Mouse (Mus musculus): ENCODE results near the gene Spata13. TPM values are rescaled to one million over a fixed set of nuclear protein-coding genes. Genes with fewer than 3 reads are reported as not detected.

Spata13 gene
- polyA plus RNA-seq, 1 experiment from 2014 or later: 22.4 TPM

DNA sequence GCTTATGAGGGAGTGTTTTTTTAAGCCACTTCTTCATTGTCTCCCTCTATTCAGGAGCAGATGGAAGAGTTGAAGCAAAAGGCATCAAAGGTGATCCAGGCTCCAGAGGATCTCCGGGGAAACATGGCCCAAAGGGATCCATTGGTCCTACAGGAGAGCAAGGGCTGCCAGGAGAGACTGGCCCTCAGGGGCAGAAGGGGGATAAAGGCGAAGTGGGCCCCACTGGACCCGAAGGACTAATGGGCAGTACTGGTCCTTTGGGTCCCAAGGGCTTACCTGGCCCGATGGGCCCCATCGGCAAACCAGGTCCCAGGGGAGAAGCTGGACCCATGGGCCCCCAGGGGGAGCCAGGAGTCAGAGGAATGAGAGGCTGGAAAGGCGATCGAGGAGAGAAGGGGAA, 145.4 kb downstream of the Spata13 start:
- no peaks in the 10 kb centered on the region for H3K27me3 ChIP-seq (replicated peaks)
- H3K36me3 ChIP-seq: no peaks in the 10 kb centered on the region
- ATAC-seq: no peak
- H3K4me2 ChIP-seq (replicated peaks): no peak overlapping the region
- H3K27ac ChIP-seq: no peak overlapping the region
- WGBS: 90% methylated on average over 7 of the region's 7 CpGs
- no peak overlapping the region for H3K9ac ChIP-seq
- H3K4me3 ChIP-seq (replicated peaks): no peak overlapping the region
- no peaks in the 10 kb centered on the region for H3K9me3 ChIP-seq
- H3K4me1 ChIP-seq (replicated peaks): no peaks in the 10 kb centered on the region

DNA sequence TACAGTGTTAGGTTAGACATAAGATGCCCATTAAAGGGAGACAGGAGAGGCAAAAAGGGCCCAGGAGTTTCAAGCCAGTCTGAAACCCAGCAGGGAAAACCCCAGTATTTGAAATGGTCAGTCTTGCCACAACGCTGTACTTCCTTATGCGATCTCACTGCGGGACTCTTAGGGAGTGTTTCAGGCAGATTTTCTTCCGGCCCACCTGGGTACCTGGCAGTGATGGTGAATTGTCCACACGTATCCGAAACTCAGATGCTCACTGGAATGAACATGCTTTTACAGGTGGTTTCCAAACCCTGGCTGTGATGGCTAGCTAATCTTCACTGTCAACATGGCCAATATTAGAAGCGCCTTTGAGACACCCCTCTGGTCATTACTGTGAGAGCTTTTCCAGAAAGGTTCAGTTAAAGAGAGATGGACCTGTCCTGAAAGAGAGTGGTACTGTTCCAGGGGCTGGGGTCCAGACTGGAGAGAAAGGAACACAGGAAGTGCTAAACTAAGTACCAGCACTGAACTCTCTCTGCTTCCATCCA, 148.4 kb downstream of the Spata13 start:
- 35% methylated on average over 7 of the region's 7 CpGs for WGBS
- no peaks in the 10 kb centered on the region for H3K36me3 ChIP-seq
- no peak overlapping the region for H3K4me3 ChIP-seq (replicated peaks)
- no peak overlapping the region for H3K9ac ChIP-seq
- H3K9me3 ChIP-seq: no peaks in the 10 kb centered on the region
- ATAC-seq: no peak
- no peak overlapping the region for H3K27ac ChIP-seq
- H3K4me1 ChIP-seq (replicated peaks): no peaks in the 10 kb centered on the region
- no peak overlapping the region for H3K4me2 ChIP-seq (replicated peaks)
- no peaks in the 10 kb centered on the region for H3K27me3 ChIP-seq (replicated peaks)

DNA sequence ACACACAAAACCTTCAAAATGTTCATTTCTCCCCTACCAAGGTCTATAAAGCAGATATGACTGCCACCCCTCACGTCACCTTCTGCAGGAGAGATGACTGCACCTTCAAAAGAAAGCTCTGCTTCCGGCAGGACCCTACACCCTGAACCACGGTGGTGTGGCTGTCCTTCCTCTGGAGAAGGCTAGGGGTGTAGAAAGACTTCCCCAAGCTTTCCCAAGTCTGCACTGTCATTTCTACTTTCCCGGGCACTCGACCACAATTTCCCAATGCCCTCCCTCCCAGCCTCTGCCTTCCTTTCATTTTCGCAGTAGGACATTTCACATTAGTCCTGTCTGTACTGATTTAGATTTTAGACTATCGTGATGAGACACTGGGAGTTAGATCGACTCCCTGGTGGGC, 149.4 kb downstream of the Spata13 start:
- Histone ChIP-seq H3K27me3 (replicated peaks) (no peaks in the 10 kb centered on the region), H3K9me3 (no peaks in the 10 kb centered on the region), H3K4me1 (replicated peaks) (no peaks in the 10 kb centered on the region), H3K4me2 (replicated peaks) (no peak overlapping the region), H3K36me3 (no peaks in the 10 kb centered on the region), H3K4me3 (replicated peaks) (no peak overlapping the region), H3K9ac (no peak overlapping the region), H3K27ac (no peak overlapping the region)
- WGBS: 47% methylated on average over 8 of the region's 8 CpGs
- no peak for ATAC-seq

DNA sequence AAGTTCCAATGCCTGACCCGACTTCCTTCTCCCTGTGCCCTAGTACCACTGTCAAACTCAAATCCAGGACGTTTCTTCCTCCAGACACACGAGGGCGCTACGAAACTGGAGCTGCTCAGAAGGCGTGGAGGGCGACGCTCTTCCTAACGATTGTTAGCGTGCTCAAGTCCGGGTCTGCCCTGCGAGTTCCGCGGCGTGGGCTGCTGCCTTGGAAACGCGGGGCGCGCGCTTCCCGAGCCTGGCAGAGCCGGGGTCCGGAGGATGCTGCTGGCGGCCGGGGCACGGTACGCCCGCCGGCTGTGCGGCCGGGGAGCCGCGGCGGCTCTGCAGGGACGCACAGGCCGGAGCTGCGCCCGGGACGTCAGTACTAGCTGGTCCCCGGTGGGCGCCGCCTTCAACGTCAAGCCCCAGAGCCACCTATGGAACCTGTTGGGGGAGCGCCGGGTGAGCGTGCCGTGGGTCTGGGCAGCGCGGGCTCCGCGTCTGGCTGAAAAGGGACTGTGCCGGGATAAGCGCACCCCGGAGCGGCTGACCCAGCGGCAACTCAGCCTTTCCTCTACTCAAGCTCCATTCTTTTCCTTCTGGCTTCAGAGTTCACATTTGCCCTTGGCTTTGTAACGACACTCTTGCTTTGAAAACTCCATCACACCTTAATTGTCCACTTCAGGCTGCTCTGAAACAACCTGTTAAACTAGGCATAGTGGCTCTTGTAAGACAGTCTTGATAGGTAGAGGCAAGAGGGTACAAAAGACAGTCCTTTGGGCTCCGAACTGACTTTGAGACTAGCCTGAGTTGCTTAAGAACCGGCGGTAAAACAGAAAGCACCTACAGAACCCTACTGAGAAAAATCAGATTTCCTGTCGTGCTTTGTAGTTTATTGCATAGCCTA, 150.9 kb downstream of the Spata13 start, which contains the start of gene Mipep:
TSS of gene Mipep (plus strand) at position 147 of the 889 bp plus-strand sequence.
- H3K27me3 ChIP-seq (replicated peaks): no peaks in the 10 kb centered on the region
- H3K4me3 ChIP-seq (replicated peaks): peak within 1 kb of the TSS; percentile 90
- no peaks in the 10 kb centered on the region for H3K4me1 ChIP-seq (replicated peaks)
- peak; percentile 96 for ATAC-seq
- H3K4me2 ChIP-seq (replicated peaks): peak within 1 kb of the TSS; percentile 77
- 0 out of 2 replicates have a peak within 1 kb of the TSS, but pooled peaks have one; percentile 32 for H3K27ac ChIP-seq
- peak within 1 kb of the TSS; percentile 76 for H3K9ac ChIP-seq
- no peaks in the 10 kb centered on the region for H3K9me3 ChIP-seq
- WGBS: under 1% methylated on average over 61 of the region's 61 CpGs
- no peaks in the 10 kb centered on the region for H3K36me3 ChIP-seq

- no peaks in the 10 kb centered on the region for H3K27me3 ChIP-seq (replicated peaks)
- peaks cover 4% of the 10 kb centered on the region; the same call in 1 of the 2 replicates for H3K36me3 ChIP-seq
- H3K4me2 ChIP-seq (replicated peaks): no peak overlapping the region
- no peaks in the 10 kb centered on the region for H3K4me1 ChIP-seq (replicated peaks)
- no peak overlapping the region for H3K9ac ChIP-seq
- H3K9me3 ChIP-seq: no peaks in the 10 kb centered on the region
- peak; percentile 39; the same call in 1 of the 2 replicates for ATAC-seq
- WGBS: 42% methylated on average over 3 of the region's 3 CpGs
- H3K4me3 ChIP-seq (replicated peaks): no peak overlapping the region
- H3K27ac ChIP-seq: no peak overlapping the region
Measured at GRCm38 (mm10) chr14:60790103-60790502, 156.3 kb downstream of the Spata13 start.

DNA sequence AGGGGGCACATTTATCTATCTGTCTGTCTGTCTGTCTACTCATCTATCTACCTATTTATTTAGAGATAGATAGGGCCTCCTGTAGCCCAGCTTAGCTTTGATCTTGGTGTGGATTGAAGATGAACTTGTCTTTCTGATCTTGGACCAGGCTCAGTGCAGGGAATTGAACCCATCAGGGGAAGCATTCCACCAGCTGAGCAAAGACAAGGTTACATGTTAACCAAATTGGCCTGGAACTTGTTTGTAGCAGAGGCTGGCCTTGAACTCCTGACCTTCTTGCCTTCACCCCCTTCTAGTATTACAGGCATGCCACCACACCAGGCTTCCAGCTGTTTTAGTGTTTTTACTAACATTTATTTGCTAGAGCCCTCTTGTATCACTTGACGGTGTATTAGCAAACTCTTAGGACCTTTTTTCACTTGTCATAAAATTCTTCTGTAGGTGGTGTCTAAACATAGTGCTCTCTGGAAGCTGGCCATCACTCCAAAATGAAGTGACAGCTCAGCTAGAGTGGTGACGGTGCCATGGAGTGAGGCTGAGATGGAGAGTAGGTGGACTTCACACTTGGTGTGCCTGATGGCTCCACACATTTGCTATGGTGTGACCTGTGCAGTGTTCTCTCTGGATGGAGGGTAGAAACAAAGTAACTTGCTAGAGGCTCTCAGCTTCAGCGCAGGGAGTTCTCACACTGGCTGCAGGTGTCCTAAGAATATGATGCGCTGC, 163.0 kb downstream of the Spata13 start:
- Histone ChIP-seq H3K36me3 (peaks cover 13% of the 10 kb centered on the region; the same call in 1 of the 2 replicates), H3K4me3 (replicated peaks) (no peak overlapping the region), H3K27ac (no peak overlapping the region), H3K27me3 (replicated peaks) (no peaks in the 10 kb centered on the region), H3K4me1 (replicated peaks) (no peaks in the 10 kb centered on the region), H3K9ac (no peak overlapping the region), H3K4me2 (replicated peaks) (no peak overlapping the region), H3K9me3 (no peaks in the 10 kb centered on the region)
- WGBS: 76% methylated on average over 4 of the region's 4 CpGs
- ATAC-seq: no peak

GRCm38 (mm10) chr14:60797596-60797995, 163.8 kb downstream of the Spata13 start:
- no peaks in the 10 kb centered on the region for H3K4me1 ChIP-seq (replicated peaks)
- H3K9me3 ChIP-seq: no peaks in the 10 kb centered on the region
- H3K4me3 ChIP-seq (replicated peaks): no peak overlapping the region
- no peak for ATAC-seq
- 0 out of 2 replicates have a peak, but pooled peaks cover 9% of the 10 kb centered on the region for H3K36me3 ChIP-seq
- H3K9ac ChIP-seq: no peak overlapping the region
- H3K4me2 ChIP-seq (replicated peaks): no peak overlapping the region
- WGBS: 85% methylated on average over 5 of the region's 5 CpGs
- H3K27me3 ChIP-seq (replicated peaks): no peaks in the 10 kb centered on the region
- H3K27ac ChIP-seq: no peak overlapping the region

DNA sequence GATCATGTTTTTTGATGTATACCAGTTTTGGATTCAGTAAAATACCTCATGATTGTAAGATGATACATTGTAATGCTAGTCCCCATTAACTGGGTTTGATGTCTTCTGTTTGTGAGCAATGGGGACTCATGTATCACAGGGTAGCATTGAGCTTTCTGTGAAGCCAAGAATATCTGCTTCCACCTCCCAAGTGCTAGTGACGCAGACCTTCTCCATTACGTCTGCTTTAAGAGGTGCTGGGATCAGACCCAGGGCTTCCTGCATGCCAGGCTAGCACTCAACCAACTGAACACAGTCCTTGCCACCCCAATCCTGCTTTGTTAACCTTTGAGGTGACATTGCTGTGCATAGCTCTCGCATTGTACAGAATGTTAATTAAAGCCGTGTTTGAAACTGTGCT, 164.9 kb downstream of the Spata13 start:
- Histone ChIP-seq H3K4me1 (replicated peaks) (no peaks in the 10 kb centered on the region), H3K9me3 (no peaks in the 10 kb centered on the region), H3K27ac (no peak overlapping the region), H3K27me3 (replicated peaks) (no peaks in the 10 kb centered on the region), H3K4me2 (replicated peaks) (no peak overlapping the region), H3K9ac (no peak overlapping the region), H3K36me3 (0 out of 2 replicates have a peak, but pooled peaks cover 9% of the 10 kb centered on the region), H3K4me3 (replicated peaks) (no peak overlapping the region)
- ATAC-seq: no peak
- WGBS: 86% methylated on average over 4 of the region's 4 CpGs

DNA sequence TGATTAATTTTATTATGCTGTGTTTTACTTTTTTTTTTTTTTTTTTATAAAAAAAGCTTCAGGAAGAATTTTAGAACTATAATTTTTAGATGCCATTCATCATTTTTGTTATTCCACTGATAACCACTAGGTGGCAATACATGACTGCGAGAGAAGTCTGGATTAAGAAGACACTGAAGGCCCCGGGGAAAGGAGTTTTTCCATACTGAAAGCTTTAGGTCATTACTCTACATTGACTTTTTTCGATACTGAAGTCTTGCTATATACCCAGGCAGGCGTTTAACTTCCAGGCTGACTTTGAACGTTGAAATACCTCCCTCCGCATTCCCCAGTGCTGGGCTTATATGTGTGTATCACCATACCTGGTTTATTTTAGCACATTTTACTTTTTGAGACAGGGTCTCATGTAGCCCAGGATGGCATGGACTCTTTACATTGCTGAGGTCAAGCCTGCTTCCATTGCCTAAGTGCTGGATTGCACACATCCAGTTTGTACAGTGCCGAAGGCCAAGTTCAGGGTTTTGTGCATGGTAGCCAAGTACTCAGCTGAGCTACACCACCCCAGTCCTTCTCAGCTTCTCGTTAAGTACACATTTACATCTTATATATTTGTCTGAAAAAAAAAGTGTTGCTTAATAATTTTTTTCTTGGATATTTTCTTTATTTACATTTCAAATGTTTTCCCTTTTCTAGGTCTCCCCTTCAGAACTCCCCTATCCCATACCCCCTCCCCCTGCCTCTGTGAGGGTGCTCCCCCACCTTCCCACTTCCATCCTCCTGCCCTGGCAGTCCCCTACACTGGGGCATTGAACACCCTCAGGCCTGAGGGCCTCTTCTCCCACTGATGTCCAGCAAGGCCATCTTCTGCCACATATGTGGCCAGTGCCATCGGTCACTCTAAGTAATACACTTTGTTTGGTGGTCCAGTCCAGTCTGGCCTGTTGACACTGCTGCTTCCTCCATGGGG, 166.2 kb downstream of the Spata13 start:
- Histone ChIP-seq H3K4me1 (replicated peaks) (no peaks in the 10 kb centered on the region), H3K27ac (no peak overlapping the region), H3K27me3 (replicated peaks) (no peaks in the 10 kb centered on the region), H3K4me3 (replicated peaks) (no peak overlapping the region), H3K4me2 (replicated peaks) (no peak overlapping the region), H3K9me3 (no peaks in the 10 kb centered on the region), H3K9ac (no peak overlapping the region), H3K36me3 (0 out of 2 replicates have a peak, but pooled peaks cover 9% of the 10 kb centered on the region)
- WGBS: 44% methylated on average over 9 of the region's 9 CpGs
- 0 out of 2 replicates have a peak, but pooled peaks have one; percentile 34 for ATAC-seq

- Histone ChIP-seq H3K27me3 (replicated peaks) (no peaks in the 10 kb centered on the region), H3K9me3 (no peaks in the 10 kb centered on the region), H3K4me3 (replicated peaks) (no peak overlapping the region), H3K27ac (no peak overlapping the region), H3K9ac (no peak overlapping the region), H3K4me1 (replicated peaks) (no peaks in the 10 kb centered on the region), H3K36me3 (0 out of 2 replicates have a peak, but pooled peaks cover 5% of the 10 kb centered on the region), H3K4me2 (replicated peaks) (no peak overlapping the region)
- WGBS: 88% methylated on average over 13 of the region's 13 CpGs
- no peak for ATAC-seq
Measured at GRCm38 (mm10) chr14:60802026-60802425, 168.2 kb downstream of the Spata13 start.

DNA sequence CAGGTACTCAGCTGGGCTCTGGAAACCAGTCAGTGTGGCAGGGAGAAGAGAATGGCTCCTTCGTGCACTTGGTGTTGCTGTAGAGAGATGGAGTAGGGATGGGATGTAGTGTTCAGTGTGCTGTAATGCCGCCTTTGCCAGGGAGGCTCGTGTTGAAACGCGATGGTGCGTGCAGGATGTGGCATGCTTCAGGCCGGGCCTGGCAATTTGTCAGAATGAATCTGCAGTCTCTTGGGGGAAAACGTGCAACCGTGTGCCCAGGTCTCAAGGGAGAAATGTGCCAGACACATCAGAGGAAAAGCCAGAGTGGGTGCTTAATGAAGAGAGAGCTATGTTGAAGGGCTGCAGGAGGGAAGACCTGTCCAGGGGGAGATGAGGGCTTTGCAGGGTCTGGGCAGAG, 171.2 kb downstream of the Spata13 start:
- Histone ChIP-seq H3K9me3 (no peaks in the 10 kb centered on the region), H3K27ac (no peak overlapping the region), H3K4me2 (replicated peaks) (no peak overlapping the region), H3K36me3 (no peaks in the 10 kb centered on the region), H3K4me1 (replicated peaks) (no peaks in the 10 kb centered on the region; the same call in 1 of the 2 replicates), H3K27me3 (replicated peaks) (no peaks in the 10 kb centered on the region), H3K9ac (no peak overlapping the region), H3K4me3 (replicated peaks) (no peak overlapping the region)
- WGBS: 89% methylated on average over 9 of the region's 9 CpGs
- ATAC-seq: no peak

All from intestine, embryonic 15.5 days (tissue).